Mouse (Mus musculus): ENCODE data around the gene A730009L09Rik.

DNA sequence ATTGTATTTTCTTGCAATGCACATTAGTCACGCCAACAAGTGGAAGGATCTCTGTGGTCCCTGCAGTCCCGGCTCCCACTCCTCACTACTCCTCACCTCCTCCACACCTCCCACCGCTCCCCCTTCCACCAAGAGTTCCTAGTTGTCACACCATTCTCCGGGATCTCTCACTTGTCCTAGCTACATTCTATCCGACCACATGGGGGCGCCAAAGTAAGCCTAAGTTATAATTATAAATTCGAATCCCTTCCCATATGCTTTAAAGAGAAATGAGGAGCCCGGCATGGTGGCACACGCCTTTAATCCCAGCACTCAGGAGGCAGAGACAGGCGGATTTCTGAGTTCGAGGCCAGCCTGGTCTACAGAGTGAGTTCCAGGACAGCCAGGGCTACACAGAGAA lies 12.5 kb downstream of the A730009L09Rik start:
- TF ChIP-seq POLR2A (IDR thresholded peaks at IDR 0.05; ENCODE audit: low read depth, low read length) (no peak), CTCF (IDR thresholded peaks at IDR 0.05; ENCODE audit: borderline replicate concordance, insufficient read depth, low read length) (no peak)
